Mouse (Mus musculus) heart, embryonic 16.5 days (tissue): ENCODE data around the gene Dctpp1. TPM values are rescaled to one million over a fixed set of nuclear protein-coding genes. Genes with fewer than 3 reads are reported as not detected.

Experiments
- ATAC-seq: fragments of 200-750 bp; cut with Nextera tagmentation; replicated peaks from 2 replicates; pipeline ENCODE4 v1.8.0; 2017; ENCODE audit warnings: moderate number of reproducible peaks; ENCODE audit not compliant: insufficient read depth, low FRiP score; ENCODE audit errors: extremely low read depth
- H3K27ac ChIP-seq: fragments of 300-500 bp; sonication (generic); 2 replicates; pipeline ENCODE4 v1.5.1; 2014; ENCODE audit warnings: mild to moderate bottlenecking, low read length, control low read depth, moderate library complexity
- H3K27me3 ChIP-seq: fragments of 300-500 bp; sonication (generic); 2 replicates; pipeline ENCODE4 v1.6.1; 2014; ENCODE audit warnings: low read length, mixed read lengths; ENCODE audit not compliant: control insufficient read depth, insufficient read depth
- H3K36me3 ChIP-seq: fragments of 300-500 bp; sonication (generic); 2 replicates; pipeline ENCODE4 v1.6.1; 2014; ENCODE audit not compliant: control insufficient read depth, insufficient read depth
- H3K4me1 ChIP-seq: fragments of 300-500 bp; sonication (generic); 2 replicates; pipeline ENCODE4 v1.6.1; 2014; ENCODE audit warnings: low read length, mixed read lengths; ENCODE audit not compliant: control insufficient read depth, insufficient read depth
- H3K4me2 ChIP-seq: fragments of 300-500 bp; sonication (generic); 2 replicates; pipeline ENCODE4 v1.6.1; 2014; ENCODE audit warnings: low read depth, mild to moderate bottlenecking, control low read depth, low read length
- H3K4me3 ChIP-seq: fragments of 300-500 bp; sonication (generic); 2 replicates; pipeline ENCODE4 v1.5.1; 2014; ENCODE audit warnings: mild to moderate bottlenecking, control low read depth, low read length
- H3K9ac ChIP-seq: fragments of 300-500 bp; sonication (generic); 2 replicates; pipeline ENCODE4 v1.6.1; 2014; ENCODE audit warnings: low read length, control low read depth
- H3K9me3 ChIP-seq: fragments of 300-500 bp; sonication (generic); replicated peaks from 2 replicates; pipeline ENCODE4 v1.6.1; 2016; ENCODE audit warnings: low read length; ENCODE audit not compliant: control insufficient read depth
- WGBS: fragments of 180-500 bp; shearing (Covaris S2); extraction: QIAGEN DNeasy Blood & Tissue Kit; methylation state at CpG from one replicate; pipeline ENCODE4 v1.1.7; 2014; 5-methylcytosine and 5-hydroxymethylcytosine counted together
- polyA plus RNA-seq: library from polyadenylated mRNA; unstranded; fragments of >200 nt; fragmentation: Nextera tagmentation; extraction: Ambion mirVana; gene quantifications from 2 replicates; pipeline ENCODE4 v1.2.1, GENCODE M21; 2015

The Dctpp1 gene
- polyA plus RNA-seq, 1 experiment from 2014 or later, result 129 TPM

GRCm38 (mm10) chr7:127210266-127210665 lies 50.2 kb downstream of the Dctpp1 start:
- H3K9ac ChIP-seq, result no peak overlapping the region
- H3K4me3 ChIP-seq, result no peak overlapping the region
- no peak overlapping the region for H3K27ac ChIP-seq
- no peaks in the 10 kb centered on the region for H3K36me3 ChIP-seq
- ATAC-seq, result no peak
- H3K4me1 ChIP-seq, result peaks cover 28% of the 10 kb centered on the region
- H3K27me3 ChIP-seq, result no peaks in the 10 kb centered on the region
- 86% methylated on average over 4 of the region's 4 CpGs for WGBS
- no peaks in the 10 kb centered on the region for H3K9me3 ChIP-seq
- no peak overlapping the region for H3K4me2 ChIP-seq

DNA sequence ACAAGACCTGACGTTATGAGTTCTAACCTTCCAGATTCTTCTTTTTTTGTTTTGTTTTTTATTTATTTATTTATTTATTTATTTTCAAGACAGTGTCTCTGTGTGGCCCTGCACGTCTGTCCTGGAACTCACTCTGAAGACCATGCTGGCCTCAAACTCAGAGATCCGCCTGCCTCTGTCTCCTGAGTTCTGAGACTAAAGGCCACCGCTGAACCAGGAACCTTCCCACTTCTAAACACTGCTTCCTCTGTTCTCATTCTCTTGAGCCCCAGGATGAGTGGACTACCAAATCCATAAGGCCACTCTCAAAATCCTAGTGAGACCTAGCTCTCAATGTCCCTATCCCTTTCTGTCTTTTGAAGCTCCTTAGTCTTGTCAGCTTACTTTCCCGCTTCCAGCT lies 50.7 kb downstream of the Dctpp1 start:
- ATAC-seq, result no peak
- WGBS, result 79% methylated on average over 5 of the region's 5 CpGs
- Histone ChIP-seq H3K4me2 (peak overlapping the region; percentile 73), H3K9me3 (no peaks in the 10 kb centered on the region), H3K27me3 (no peaks in the 10 kb centered on the region), H3K36me3 (peaks cover 3% of the 10 kb centered on the region), H3K4me1 (peaks cover 29% of the 10 kb centered on the region), H3K4me3 (no peak overlapping the region), H3K9ac (peak overlapping the region; percentile 68), H3K27ac (peak overlapping the region; percentile 89)

- no peaks in the 10 kb centered on the region for H3K9me3 ChIP-seq
- H3K9ac ChIP-seq, result peak within 1 kb of the TSS; percentile 95
- ATAC-seq, result peak; percentile 91
- H3K4me3 ChIP-seq, result peak within 1 kb of the TSS; percentile 88
- peaks cover 21% of the 10 kb centered on the region for H3K4me1 ChIP-seq
- peaks cover 4% of the 10 kb centered on the region for H3K36me3 ChIP-seq
- H3K27ac ChIP-seq, result peak within 1 kb of the TSS; percentile 89
- WGBS, result under 1% methylated on average over 31 of the region's 44 CpGs
- H3K4me2 ChIP-seq, result peak within 1 kb of the TSS; percentile 96
- H3K27me3 ChIP-seq, result no peaks in the 10 kb centered on the region
Measured at GRCm38 (mm10) chr7:127208553-127209438, 51.7 kb downstream of the Dctpp1 start, which contains the start of gene Mylpf. Mylpf (plus strand) TSS chr7:127208890.

GRCm38 (mm10) chr7:127208295-127208552 lies 52.3 kb downstream of the Dctpp1 start, which contains the start of gene Tbc1d10b:
Tbc1d10b (minus strand) TSS chr7:127208468.
- no peaks in the 10 kb centered on the region for H3K9me3 ChIP-seq
- H3K4me3 ChIP-seq, result peak within 1 kb of the TSS; percentile 88
- H3K4me1 ChIP-seq, result peaks cover 21% of the 10 kb centered on the region
- WGBS, result under 1% methylated on average over 40 of the region's 44 CpGs
- no peaks in the 10 kb centered on the region for H3K27me3 ChIP-seq
- H3K4me2 ChIP-seq, result peak within 1 kb of the TSS; percentile 96
- H3K27ac ChIP-seq, result peak within 1 kb of the TSS; percentile 89
- no peak; the same call in 1 of the 2 replicates for ATAC-seq
- H3K36me3 ChIP-seq, result peaks cover 5% of the 10 kb centered on the region
- peak within 1 kb of the TSS; percentile 95 for H3K9ac ChIP-seq

- H3K36me3 ChIP-seq, result peaks cover 11% of the 10 kb centered on the region
- no peaks in the 10 kb centered on the region for H3K27me3 ChIP-seq
- ATAC-seq, result no peak; the same call in 1 of the 2 replicates
- peak overlapping the region; percentile 87 for H3K27ac ChIP-seq
- WGBS, result under 1% methylated on average over 53 of the region's 53 CpGs
- peaks cover 21% of the 10 kb centered on the region for H3K4me1 ChIP-seq
- peak overlapping the region; percentile 96 for H3K4me2 ChIP-seq
- peak overlapping the region; percentile 88 for H3K4me3 ChIP-seq
- peak overlapping the region; percentile 95 for H3K9ac ChIP-seq
- no peaks in the 10 kb centered on the region for H3K9me3 ChIP-seq
Measured at GRCm38 (mm10) chr7:127207374-127208294, 52.9 kb downstream of the Dctpp1 start.

Other genes with a start within 250 kb of the Dctpp1 start
- 15.9 and 20.6 TPM in 2 replicates for gene Mvp, start 246.1 kb downstream of the Dctpp1 start, polyA plus RNA-seq
- gene Pagr1b, start 244.2 kb downstream of the Dctpp1 start, polyA plus RNA-seq, result 0.75 TPM in 1 of 2 replicates, not detected in the other
- gene Pagr1a, start 243.4 kb downstream of the Dctpp1 start, polyA plus RNA-seq, result 61.0 and 78.5 TPM in 2 replicates
- 15.4 and 38.5 TPM in 2 replicates for gene Gm42742, start 239.6 kb downstream of the Dctpp1 start, polyA plus RNA-seq
- 1.6 and 2.4 TPM in 2 replicates for gene Prrt2, start 239.5 kb downstream of the Dctpp1 start, polyA plus RNA-seq
- 31.5 and 34.1 TPM in 2 replicates for gene Maz, start 233.7 kb downstream of the Dctpp1 start, polyA plus RNA-seq
- gene Kif22, start 218.2 kb downstream of the Dctpp1 start, polyA plus RNA-seq, result 80.4 and 81.6 TPM in 2 replicates
- 18.3 TPM in 1 of 2 replicates, not detected in the other for gene Zg16, start 173.4 kb downstream of the Dctpp1 start, polyA plus RNA-seq
- 4.9 and 8.4 TPM in 2 replicates for gene AI467606, start 169.3 kb downstream of the Dctpp1 start, polyA plus RNA-seq
- gene Qprt, start 138.5 kb downstream of the Dctpp1 start, polyA plus RNA-seq, result 2.1 and 2.6 TPM in 2 replicates
- gene Spn, start 122.9 kb downstream of the Dctpp1 start, polyA plus RNA-seq, result 1.2 and 2.6 TPM in 2 replicates
- gene Cd2bp2, start 64.7 kb downstream of the Dctpp1 start, polyA plus RNA-seq, result 42.2 and 44.4 TPM in 2 replicates
- gene Tbc1d10b, start 52.2 kb downstream of the Dctpp1 start, polyA plus RNA-seq, result 15.2 and 22.3 TPM in 2 replicates
- gene Mylpf, start 51.8 kb downstream of the Dctpp1 start, polyA plus RNA-seq, result 16.2 and 31.6 TPM in 2 replicates
- gene Zfp553, start 27.6 kb downstream of the Dctpp1 start, polyA plus RNA-seq, result 21.0 and 21.9 TPM in 2 replicates
- gene Sept1, start 27.6 kb downstream of the Dctpp1 start, polyA plus RNA-seq, result 35.1 and 57.5 TPM in 2 replicates
- 38.0 and 39.6 TPM in 2 replicates for gene Zfp771, start 16.4 kb downstream of the Dctpp1 start, polyA plus RNA-seq
- gene Sephs2, start 13.3 kb upstream of the Dctpp1 start, polyA plus RNA-seq, result 48.7 and 52.8 TPM in 2 replicates
- 3.3 and 8.1 TPM in 2 replicates for gene Itgal, start 35.6 kb upstream of the Dctpp1 start, polyA plus RNA-seq
- 17.1 and 20.0 TPM in 2 replicates for gene Zfp768, start 84.9 kb upstream of the Dctpp1 start, polyA plus RNA-seq
- gene Zfp747, start 115.3 kb upstream of the Dctpp1 start, polyA plus RNA-seq, result 5.3 and 5.5 TPM in 2 replicates
- gene 9130019O22Rik, start 126.5 kb upstream of the Dctpp1 start, polyA plus RNA-seq, result 4.5 and 4.9 TPM in 2 replicates
- gene E430018J23Rik, start 132.9 kb upstream of the Dctpp1 start, polyA plus RNA-seq, result 4.7 and 5.6 TPM in 2 replicates
- gene Zfp764, start 146.1 kb upstream of the Dctpp1 start, polyA plus RNA-seq, result 6.5 and 6.6 TPM in 2 replicates
- gene Zfp688, start 161.4 kb upstream of the Dctpp1 start, polyA plus RNA-seq, result 14.1 and 14.8 TPM in 2 replicates
- gene Zfp689, start 188.4 kb upstream of the Dctpp1 start, polyA plus RNA-seq, result 3.6 and 4.3 TPM in 2 replicates
- gene Prr14, start 198.9 kb upstream of the Dctpp1 start, polyA plus RNA-seq, result 31.6 and 31.8 TPM in 2 replicates
- 8.3 and 8.9 TPM in 2 replicates for gene Fbrs, start 218.5 kb upstream of the Dctpp1 start, polyA plus RNA-seq